Mouse (Mus musculus) intestine, embryonic 14.5 days (tissue): ENCODE measurements around the gene B3gnt7. TPM values are rescaled to one million over a fixed set of nuclear protein-coding genes. Genes with fewer than 3 reads are reported as not detected.

Experiments used
- ATAC-seq: fragments of 200-750 bp; cut with Nextera tagmentation; replicated peaks from 2 replicates; pipeline ENCODE4 v1.8.0; 2017; ENCODE audit warnings: low read depth, moderate number of reproducible peaks, moderate TSS enrichment, moderate library complexity; ENCODE audit not compliant: low FRiP score, low TSS enrichment
- DNase-seq: peaks from one replicate; pipeline ENCODE4 v3.0.0-alpha.2; 2018; ENCODE audit warnings: low spot score
- H3K27ac ChIP-seq: fragments of 300-500 bp; sonication (generic); 2 replicates; pipeline ENCODE4 v1.5.1; 2014; ENCODE audit warnings: low read depth, mild to moderate bottlenecking, control low read depth
- H3K27me3 ChIP-seq: fragments of 300-500 bp; sonication (generic); replicated peaks from 2 replicates; pipeline ENCODE4 v1.6.1; 2014; ENCODE audit warnings: low read length, control low read depth; ENCODE audit not compliant: control insufficient read depth, insufficient read depth
- H3K36me3 ChIP-seq: fragments of 300-500 bp; sonication (generic); 2 replicates; pipeline ENCODE4 v1.6.1; 2014; ENCODE audit warnings: low read length, control low read depth; ENCODE audit not compliant: control insufficient read depth, insufficient read depth
- H3K4me1 ChIP-seq: fragments of 300-500 bp; sonication (generic); replicated peaks from 2 replicates; pipeline ENCODE4 v1.6.1; 2014; ENCODE audit warnings: low read length, control low read depth, mixed read lengths; ENCODE audit not compliant: control insufficient read depth, insufficient read depth
- H3K4me2 ChIP-seq: fragments of 300-500 bp; sonication (generic); 2 replicates; pipeline ENCODE4 v1.6.1; 2014; ENCODE audit warnings: low read length
- H3K4me3 ChIP-seq: fragments of 300-500 bp; sonication (generic); 2 replicates; pipeline ENCODE4 v1.5.1; 2014; ENCODE audit warnings: low read depth, low read length, control low read depth, mixed read lengths
- H3K9ac ChIP-seq: fragments of 300-500 bp; sonication (generic); 2 replicates; pipeline ENCODE4 v1.6.1; 2014; ENCODE audit warnings: mild to moderate bottlenecking, low read length
- H3K9me3 ChIP-seq: fragments of 300-500 bp; sonication (generic); 2 replicates; pipeline ENCODE4 v1.6.1; 2016; ENCODE audit warnings: low read length, control low read depth; ENCODE audit not compliant: control insufficient read depth
- WGBS: fragments of 180-500 bp; shearing (Covaris S2); extraction: QIAGEN DNeasy Blood & Tissue Kit; methylation state at CpG from one replicate; pipeline ENCODE4 v1.1.7; 2014; 5-methylcytosine and 5-hydroxymethylcytosine counted together
- polyA plus RNA-seq: library from polyadenylated mRNA; unstranded; fragments of >200 nt; fragmentation: Nextera tagmentation; extraction: Ambion mirVana; gene quantifications from 2 replicates; pipeline ENCODE4 v1.2.1, GENCODE M21; 2014

Gene B3gnt7
- polyA plus RNA-seq, 1 experiment from 2014 or later = 7.7 TPM

DNA sequence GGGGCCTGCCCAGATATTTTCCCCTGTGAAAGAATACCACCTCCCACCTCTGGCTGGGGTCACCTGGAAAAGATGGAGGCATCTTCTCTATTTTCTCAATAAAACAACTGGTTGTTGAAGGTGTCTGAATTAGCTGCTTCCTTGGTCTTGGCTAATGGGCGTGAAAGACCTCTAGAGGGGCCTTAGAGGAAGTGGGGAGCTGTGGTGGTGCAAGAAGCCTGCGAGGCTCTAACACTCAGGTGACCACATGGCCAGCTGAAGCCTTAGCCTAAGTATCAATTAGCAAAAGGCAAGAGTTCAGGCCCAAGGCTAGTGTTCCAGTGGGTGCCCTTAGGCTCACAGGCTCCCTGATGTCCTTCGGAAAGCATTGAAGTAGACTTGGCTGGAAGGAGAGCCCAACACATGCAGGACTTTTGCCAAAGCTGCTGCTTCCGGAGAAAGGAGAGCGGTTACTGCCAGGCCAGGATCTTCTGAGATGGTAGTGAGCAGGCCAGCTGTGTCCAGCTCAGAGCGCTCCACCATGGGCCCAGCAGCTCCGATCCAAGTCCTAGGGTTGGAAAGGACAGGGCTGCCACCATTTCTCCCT lies 4.6 kb downstream of the B3gnt7 start:
- WGBS = 86% methylated on average over 7 of the region's 7 CpGs
- no peak overlapping the region for H3K27ac ChIP-seq
- H3K4me3 ChIP-seq = no peak overlapping the region
- H3K4me1 ChIP-seq = 0 out of 2 replicates have a peak, but pooled peaks cover 2% of the 10 kb centered on the region
- no peak for DNase-seq
- no peak overlapping the region for H3K9ac ChIP-seq
- peaks cover 18% of the 10 kb centered on the region for H3K27me3 ChIP-seq
- no peaks in the 10 kb centered on the region for H3K9me3 ChIP-seq
- no peak overlapping the region for H3K4me2 ChIP-seq
- ATAC-seq = no peak
- H3K36me3 ChIP-seq = no peaks in the 10 kb centered on the region

DNA sequence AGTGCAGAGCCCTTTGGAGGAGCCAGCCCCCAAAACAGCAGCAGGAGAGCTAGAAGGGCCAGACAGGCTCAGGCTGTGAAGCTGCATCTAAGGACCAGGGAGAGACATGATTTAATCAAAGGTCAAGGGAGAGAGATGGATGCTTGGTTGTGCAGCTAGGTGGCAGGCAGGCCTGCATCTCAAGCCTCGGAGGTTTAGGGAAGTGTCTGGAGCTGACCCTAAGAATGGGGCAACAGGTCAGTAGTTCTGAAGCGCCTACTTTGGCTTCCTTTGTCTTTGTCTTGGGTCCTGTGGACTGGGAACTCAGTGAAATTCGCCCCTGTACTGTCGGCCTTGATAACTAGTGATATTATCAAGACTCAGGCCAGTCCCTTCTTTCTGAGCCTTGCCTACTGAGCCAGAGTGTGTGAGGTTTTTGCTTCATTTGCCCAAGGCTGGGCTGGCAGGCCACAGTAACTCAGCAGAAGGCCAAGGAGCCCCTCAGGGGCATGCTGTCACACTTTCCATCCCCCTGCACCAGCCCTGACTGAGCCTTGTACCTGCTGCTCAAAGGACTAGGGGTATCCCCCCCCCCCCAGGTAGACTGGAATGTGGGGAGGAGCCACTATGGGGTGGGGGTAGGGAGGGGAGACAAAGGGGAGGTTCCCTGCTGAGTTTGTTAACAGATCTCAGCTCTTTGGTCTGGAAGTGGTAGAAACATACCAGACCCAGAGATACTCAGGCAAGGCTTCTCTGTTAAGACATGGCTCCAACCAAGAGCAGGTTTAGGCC lies 5.4 kb downstream of the B3gnt7 start:
- Histone ChIP-seq H3K4me2 (no peak overlapping the region), H3K27me3 (peaks cover 11% of the 10 kb centered on the region), H3K9me3 (no peaks in the 10 kb centered on the region), H3K9ac (no peak overlapping the region), H3K36me3 (no peaks in the 10 kb centered on the region), H3K4me3 (no peak overlapping the region), H3K4me1 (no peaks in the 10 kb centered on the region), H3K27ac (no peak overlapping the region)
- 45% methylated on average over 4 of the region's 4 CpGs for WGBS
- ATAC-seq (no peak), DNase-seq (no peak)

DNA sequence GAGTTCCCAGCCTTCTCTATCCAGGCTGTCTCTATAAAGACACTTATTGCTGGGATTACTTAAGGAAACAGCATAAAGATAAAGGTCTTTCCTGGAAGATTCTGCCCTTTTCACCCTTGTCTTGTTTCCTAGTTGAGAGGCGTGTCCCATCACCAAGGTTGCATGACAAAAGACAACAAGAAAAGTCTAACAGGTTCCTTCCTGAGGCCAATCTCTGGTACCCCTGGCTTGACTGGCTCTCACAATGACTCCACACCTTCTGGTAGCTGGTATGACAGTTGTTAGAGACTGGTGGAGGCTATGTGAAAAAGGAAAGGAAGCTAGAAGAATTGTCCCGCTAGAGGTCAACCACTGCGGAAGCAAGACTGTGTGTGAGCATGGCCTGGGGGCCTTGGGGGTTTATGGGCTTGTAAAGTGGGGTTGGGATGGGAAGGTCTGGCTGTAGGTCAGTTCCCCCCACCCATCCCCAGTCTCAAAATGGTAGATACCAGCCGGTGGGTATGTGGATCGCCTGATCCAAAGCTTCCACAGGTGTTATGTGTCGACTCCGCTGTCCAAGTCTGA lies 6.7 kb downstream of the B3gnt7 start:
- no peak overlapping the region for H3K4me3 ChIP-seq
- no peaks in the 10 kb centered on the region for H3K4me1 ChIP-seq
- ATAC-seq = no peak
- no peak overlapping the region for H3K4me2 ChIP-seq
- DNase-seq = no peak
- WGBS = 83% methylated on average over 7 of the region's 7 CpGs
- no peaks in the 10 kb centered on the region for H3K36me3 ChIP-seq
- no peak overlapping the region for H3K27ac ChIP-seq
- no peak overlapping the region for H3K9ac ChIP-seq
- peaks cover 13% of the 10 kb centered on the region for H3K27me3 ChIP-seq
- H3K9me3 ChIP-seq = no peaks in the 10 kb centered on the region

DNA sequence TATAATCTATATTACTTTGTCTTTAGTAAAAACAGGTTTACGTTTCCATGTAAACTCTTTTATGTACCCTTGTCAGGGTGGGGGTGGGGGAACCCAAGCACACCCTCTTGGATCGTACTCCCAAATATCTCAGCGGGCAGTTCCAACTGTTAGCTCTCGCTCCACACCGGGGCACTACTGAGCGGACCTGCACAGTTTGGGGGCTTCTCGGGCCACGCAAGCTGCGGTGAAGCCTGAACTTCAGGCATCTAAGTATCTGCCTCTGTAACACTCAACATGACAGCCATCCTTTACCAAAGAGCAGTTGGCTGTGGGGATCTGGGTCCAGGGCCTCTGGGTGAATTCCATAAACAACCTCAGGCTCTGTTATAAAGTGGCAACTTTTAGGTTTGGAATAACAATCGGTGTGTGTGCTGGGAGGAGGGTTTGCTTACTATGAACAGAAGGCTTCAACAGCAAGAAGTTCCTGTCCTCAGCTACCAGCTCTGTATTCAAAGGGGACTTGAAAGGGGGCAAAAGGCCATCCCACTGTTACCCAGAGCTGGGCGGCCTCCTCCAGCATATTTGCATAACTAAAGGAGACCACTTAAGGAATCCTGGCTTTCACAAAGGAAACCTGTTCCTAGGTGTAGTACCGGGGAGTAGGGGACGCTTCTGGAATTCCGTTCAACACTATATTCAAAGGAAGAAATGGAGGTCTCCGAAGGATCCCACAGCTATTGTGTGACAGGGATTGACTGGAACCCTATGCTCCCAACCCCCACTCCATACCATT lies 8.1 kb downstream of the B3gnt7 start:
- H3K9ac ChIP-seq = no peak overlapping the region
- no peak overlapping the region for H3K4me3 ChIP-seq
- no peak for ATAC-seq
- 32% methylated on average over 15 of the region's 15 CpGs for WGBS
- H3K4me1 ChIP-seq = no peaks in the 10 kb centered on the region
- no peaks in the 10 kb centered on the region for H3K9me3 ChIP-seq
- no peak overlapping the region for H3K4me2 ChIP-seq
- DNase-seq = no peak
- H3K27ac ChIP-seq = no peak overlapping the region
- 0 out of 2 replicates have a peak, but pooled peaks cover 5% of the 10 kb centered on the region for H3K27me3 ChIP-seq
- no peaks in the 10 kb centered on the region for H3K36me3 ChIP-seq

DNA sequence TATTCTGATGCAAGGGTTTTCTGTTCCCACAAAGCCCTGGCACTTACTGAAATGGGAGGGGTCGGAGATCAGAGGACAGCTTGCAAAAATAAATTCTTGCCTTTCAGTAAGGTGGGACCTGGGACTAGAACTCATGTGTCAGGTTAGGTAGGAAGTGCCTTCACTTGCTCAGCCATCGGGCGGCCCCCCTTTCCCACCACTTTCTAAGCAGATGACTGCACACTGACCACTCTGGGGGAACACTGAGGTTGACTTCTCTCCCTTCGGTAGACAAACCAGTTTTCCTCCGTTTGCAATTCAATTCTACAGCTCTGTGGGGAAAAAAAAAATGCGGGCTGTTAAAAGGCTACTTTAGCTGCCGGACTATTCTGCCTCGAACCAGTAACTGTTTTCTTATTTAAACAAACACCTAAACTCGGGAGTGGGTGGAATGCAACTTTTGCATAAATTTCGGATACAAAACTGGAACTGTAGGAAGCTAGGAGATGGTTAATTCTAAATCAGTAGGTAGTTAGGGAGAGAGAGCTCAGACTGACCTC lies 8.9 kb downstream of the B3gnt7 start:
- Histone ChIP-seq H3K4me1 (no peaks in the 10 kb centered on the region), H3K36me3 (no peaks in the 10 kb centered on the region), H3K27ac (no peak overlapping the region), H3K9me3 (no peaks in the 10 kb centered on the region), H3K9ac (no peak overlapping the region), H3K4me2 (no peak overlapping the region), H3K27me3 (0 out of 2 replicates have a peak, but pooled peaks cover 5% of the 10 kb centered on the region), H3K4me3 (no peak overlapping the region)
- DNase-seq = no peak
- ATAC-seq = no peak
- WGBS = 35% methylated on average over 10 of the region's 10 CpGs

DNA sequence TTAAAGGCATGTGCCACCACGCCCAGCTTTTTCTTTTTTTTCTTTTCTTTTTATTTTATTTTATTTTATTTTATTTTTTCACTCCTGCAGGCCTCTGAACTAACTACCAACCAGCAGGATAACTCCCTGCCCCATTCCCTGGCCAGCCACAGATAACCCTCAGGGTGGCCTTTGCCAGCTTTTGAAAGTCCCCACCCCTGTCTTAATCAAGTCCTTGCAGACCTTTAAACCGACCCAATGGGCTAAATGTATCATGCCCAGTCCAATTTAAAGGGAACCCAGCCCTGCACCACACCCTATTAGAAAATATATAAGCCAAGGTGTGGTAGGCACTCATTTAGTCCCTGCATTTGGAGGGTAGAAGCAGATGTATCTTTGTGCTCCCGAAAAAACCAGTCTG lies 9.6 kb downstream of the B3gnt7 start:
- Histone ChIP-seq H3K4me3 (no peak overlapping the region), H3K4me2 (no peak overlapping the region), H3K4me1 (no peaks in the 10 kb centered on the region), H3K9me3 (no peaks in the 10 kb centered on the region), H3K27ac (no peak overlapping the region), H3K27me3 (0 out of 2 replicates have a peak, but pooled peaks cover 5% of the 10 kb centered on the region), H3K9ac (no peak overlapping the region), H3K36me3 (no peaks in the 10 kb centered on the region)
- ATAC-seq (no peak), DNase-seq (no peak)
- WGBS = 71% methylated on average over 3 of the region's 3 CpGs

DNA sequence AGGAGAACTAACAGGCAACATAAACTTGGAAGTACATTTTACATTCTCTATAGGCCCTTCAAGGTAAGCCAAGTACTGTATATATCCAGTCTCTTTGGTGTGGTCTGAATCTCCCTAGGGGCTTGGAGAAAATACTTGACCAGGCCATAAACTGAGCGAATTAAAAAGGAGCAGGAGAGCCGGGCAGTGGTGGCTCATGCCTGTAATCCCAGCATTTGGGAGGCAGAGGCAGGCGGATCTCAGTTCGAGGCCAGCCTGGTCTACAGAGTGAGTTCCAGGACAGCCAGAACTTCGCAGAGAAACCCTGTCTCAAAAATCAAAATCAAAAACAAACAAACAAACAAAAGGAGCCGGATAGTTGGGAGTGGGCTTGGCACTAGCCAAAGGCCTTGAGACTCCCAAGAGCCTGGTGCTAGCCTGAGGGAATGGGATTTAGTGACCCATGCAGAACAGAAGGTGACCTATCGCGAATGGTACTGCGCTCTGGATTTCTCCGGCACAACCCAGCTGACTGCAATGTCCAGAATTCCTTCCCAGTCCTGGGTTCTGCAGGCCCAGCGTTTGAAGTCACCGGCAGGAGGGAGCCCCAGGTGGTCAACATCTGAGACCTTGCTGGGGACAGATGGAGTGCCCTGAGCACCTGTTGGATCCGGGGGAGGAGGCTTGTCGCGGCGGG lies 10.6 kb downstream of the B3gnt7 start:
- 52% methylated on average over 16 of the region's 16 CpGs for WGBS
- Histone ChIP-seq H3K4me3 (no peak overlapping the region), H3K4me1 (no peaks in the 10 kb centered on the region), H3K36me3 (no peaks in the 10 kb centered on the region), H3K27me3 (0 out of 2 replicates have a peak, but pooled peaks cover 5% of the 10 kb centered on the region), H3K9me3 (no peaks in the 10 kb centered on the region), H3K4me2 (no peak overlapping the region), H3K9ac (no peak overlapping the region), H3K27ac (no peak overlapping the region)
- ATAC-seq (no peak), DNase-seq (no peak)

DNA sequence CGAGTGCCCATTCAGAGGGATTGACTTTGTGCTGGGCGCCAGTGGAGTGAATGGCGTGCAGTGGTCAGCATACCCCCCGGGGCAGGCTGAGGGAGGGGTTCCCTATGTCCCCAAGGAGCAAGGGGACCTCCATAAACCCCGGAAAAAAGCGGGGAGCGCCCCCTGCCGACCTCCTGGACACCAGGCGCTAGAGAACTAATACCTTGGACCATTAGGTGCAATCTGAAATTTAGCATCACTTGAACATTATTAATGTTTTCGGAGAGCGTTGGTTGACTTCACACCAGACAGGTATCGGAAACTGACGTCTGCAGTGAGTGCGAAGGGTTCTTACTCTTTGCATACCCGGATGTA lies 11.1 kb downstream of the B3gnt7 start:
- Histone ChIP-seq H3K9me3 (no peaks in the 10 kb centered on the region), H3K9ac (no peak overlapping the region), H3K27me3 (0 out of 2 replicates have a peak, but pooled peaks cover 5% of the 10 kb centered on the region), H3K4me2 (no peak overlapping the region), H3K27ac (no peak overlapping the region), H3K4me1 (no peaks in the 10 kb centered on the region), H3K4me3 (no peak overlapping the region), H3K36me3 (no peaks in the 10 kb centered on the region)
- WGBS = 26% methylated on average over 15 of the region's 15 CpGs
- DNase-seq (peak; percentile 57), ATAC-seq (no peak)
